Comparison of ENCODE assay signal across 23 mouse cellular contexts in the genomic region with DNA sequence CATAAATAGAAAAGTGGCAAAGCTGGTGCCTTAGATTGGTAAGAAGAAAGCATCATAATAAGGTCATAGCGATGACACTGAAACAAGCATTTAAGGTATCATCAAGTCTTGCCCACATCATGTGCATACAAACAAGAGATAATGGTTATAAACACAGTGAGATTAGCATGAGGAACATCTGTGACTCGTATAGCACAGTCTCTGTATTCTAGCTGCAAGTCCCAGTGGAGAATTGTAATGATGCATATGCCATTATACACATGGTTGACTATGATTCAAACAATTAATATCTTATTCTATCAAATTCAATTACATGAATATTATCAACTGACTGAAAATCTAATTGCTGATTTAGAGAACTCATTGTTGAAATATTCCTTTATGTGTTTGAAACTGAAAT.
DNase-seq lines count a peak whose midpoint lies in the region; ATAC-seq and TF ChIP-seq lines count a peak whose summit lies in the region.
"Had no signal": no experiment of that assay in that cellular context is flagged by ENCODE, and none has a peak within 500 bp of the region (broad histone marks: within the 10 kb centered on the region; RNA-seq: fewer than 3 reads in every experiment).

No protein-coding gene starts in this region.

- no peaks in the 10 kb centered on the region for H3K4me1 ChIP-seq in hindbrain, embryonic 12.5 days
- H3K4me1 ChIP-seq in hindbrain, embryonic 10.5 days (replicated peaks), result no peaks in the 10 kb centered on the region
- no peaks in the 10 kb centered on the region for H3K4me1 ChIP-seq in hindbrain, embryonic 13.5 days (replicated peaks)
- H3K4me1 ChIP-seq in hindbrain, embryonic 11.5 days (replicated peaks; ENCODE audit: control insufficient read depth, insufficient read depth, low read length), result no peaks in the 10 kb centered on the region
- H3K4me1 ChIP-seq in neural tube, embryonic 13.5 days (replicated peaks), result no peaks in the 10 kb centered on the region

- 64% methylated on average over 2 of the region's 2 CpGs for WGBS in hindbrain, embryonic 12.5 days
- 80% methylated on average over 2 of the region's 2 CpGs for WGBS in hindbrain, embryonic 10.5 days
- 52% methylated on average over 2 of the region's 2 CpGs for WGBS in hindbrain, embryonic 13.5 days
- 76% methylated on average over 2 of the region's 2 CpGs for WGBS in hindbrain, embryonic 11.5 days
- 45% methylated on average over 2 of the region's 2 CpGs for WGBS in neural tube, embryonic 13.5 days

- H3K9ac ChIP-seq in hindbrain, embryonic 12.5 days, result no peak overlapping the region
- H3K9ac ChIP-seq in hindbrain, embryonic 13.5 days, result no peak overlapping the region
- no peak overlapping the region for H3K9ac ChIP-seq in hindbrain, embryonic 11.5 days (ENCODE audit: low read depth, low read length)
- no peak overlapping the region for H3K9ac ChIP-seq in neural tube, embryonic 13.5 days

- TF ChIP-seq POLR2A in brain, embryonic 14.5 days (IDR thresholded peaks at IDR 0.05; ENCODE audit: borderline replicate concordance, extremely low read depth, insufficient read depth, insufficient read length, poor library complexity, severe bottlenecking), result no peak

- no peak for TF ChIP-seq CTCF in brain, embryonic 14.5 days (IDR thresholded peaks at IDR 0.05; ENCODE audit: borderline replicate concordance, extremely low read depth, insufficient read depth, insufficient read length)

- no peak overlapping the region for H3K27ac ChIP-seq in hindbrain, embryonic 12.5 days
- H3K27ac ChIP-seq in hindbrain, embryonic 10.5 days, result no peak overlapping the region
- no peak overlapping the region for H3K27ac ChIP-seq in hindbrain, embryonic 13.5 days
- H3K27ac ChIP-seq in hindbrain, embryonic 11.5 days (ENCODE audit: low read depth, low read length), result no peak overlapping the region
- H3K27ac ChIP-seq in neural tube, embryonic 13.5 days (replicated peaks), result no peak overlapping the region

- H3K4me3 ChIP-seq in hindbrain, embryonic 12.5 days, result no peak overlapping the region
- H3K4me3 ChIP-seq in hindbrain, embryonic 10.5 days, result no peak overlapping the region
- no peak overlapping the region for H3K4me3 ChIP-seq in hindbrain, embryonic 13.5 days
- H3K4me3 ChIP-seq in hindbrain, embryonic 11.5 days (ENCODE audit: low read depth, low read length), result no peak overlapping the region
- no peak overlapping the region for H3K4me3 ChIP-seq in neural tube, embryonic 13.5 days

- H3K4me2 ChIP-seq in hindbrain, embryonic 12.5 days (replicated peaks), result no peak overlapping the region
- H3K4me2 ChIP-seq in hindbrain, embryonic 13.5 days, result no peak overlapping the region
- no peak overlapping the region for H3K4me2 ChIP-seq in hindbrain, embryonic 11.5 days (replicated peaks; ENCODE audit: low read depth, low read length)
- H3K4me2 ChIP-seq in neural tube, embryonic 13.5 days, result no peak overlapping the region

- no peaks in the 10 kb centered on the region for H3K9me3 ChIP-seq in hindbrain, embryonic 12.5 days (replicated peaks)
- no peaks in the 10 kb centered on the region for H3K9me3 ChIP-seq in hindbrain, embryonic 10.5 days
- H3K9me3 ChIP-seq in hindbrain, embryonic 13.5 days, result no peaks in the 10 kb centered on the region
- H3K9me3 ChIP-seq in hindbrain, embryonic 11.5 days (ENCODE audit: control insufficient read depth, low read length), result no peaks in the 10 kb centered on the region
- H3K9me3 ChIP-seq in neural tube, embryonic 13.5 days, result no peaks in the 10 kb centered on the region
- H3K9me3 ChIP-seq: G1E had no signal

- no peaks in the 10 kb centered on the region for H3K36me3 ChIP-seq in hindbrain, embryonic 12.5 days
- no peaks in the 10 kb centered on the region for H3K36me3 ChIP-seq in hindbrain, embryonic 10.5 days
- no peaks in the 10 kb centered on the region for H3K36me3 ChIP-seq in hindbrain, embryonic 13.5 days
- no peaks in the 10 kb centered on the region for H3K36me3 ChIP-seq in hindbrain, embryonic 11.5 days (ENCODE audit: control insufficient read depth, insufficient read depth, low read length)
- no peaks in the 10 kb centered on the region for H3K36me3 ChIP-seq in neural tube, embryonic 13.5 days
- H3K36me3 ChIP-seq: G1E had no signal

- peak; percentile 58; the same call in 1 of the 2 replicates for ATAC-seq in hindbrain, embryonic 12.5 days (ENCODE audit: low FRiP score)
- 0 out of 2 replicates have a peak, but pooled peaks have one; percentile 61 for ATAC-seq in hindbrain, embryonic 13.5 days (ENCODE audit: low FRiP score)
- no peak for ATAC-seq in hindbrain, embryonic 11.5 days (ENCODE audit: low FRiP score)
- ATAC-seq in neural tube, embryonic 13.5 days (ENCODE audit: low read depth), result peak; percentile 63; the same call in 1 of the 2 replicates
- ATAC-seq: activated CD4-positive, CD25-positive, alpha-beta regulatory T cell, adult 4 months; CD4-positive, CD25-positive, alpha-beta regulatory T cell, adult 4 months; Patski had no signal

- H3K27me3 ChIP-seq in hindbrain, embryonic 12.5 days, result no peaks in the 10 kb centered on the region
- H3K27me3 ChIP-seq in hindbrain, embryonic 10.5 days (ENCODE audit: insufficient read depth, poor library complexity, severe bottlenecking), result no peaks in the 10 kb centered on the region
- no peaks in the 10 kb centered on the region for H3K27me3 ChIP-seq in hindbrain, embryonic 13.5 days
- no peaks in the 10 kb centered on the region for H3K27me3 ChIP-seq in hindbrain, embryonic 11.5 days (ENCODE audit: control insufficient read depth, insufficient read depth, low read length)
- no peaks in the 10 kb centered on the region for H3K27me3 ChIP-seq in neural tube, embryonic 13.5 days
- H3K27me3 ChIP-seq: CH12.LX had no signal

- no peak for DNase-seq in hindbrain, embryonic 10.5 days (ENCODE audit: low spot score)
- no peak for DNase-seq in hindbrain, embryonic 11.5 days (ENCODE audit: low spot score)
- DNase-seq in neural tube, embryonic 10.5 days (ENCODE audit: extremely low spot score, low spot score), result no peak
- peak; percentile 8 for DNase-seq in brain, embryonic 14.5 days (ENCODE audit: low read depth)
- DNase-seq in frontal cortex, postnatal 36 days (ENCODE audit: low spot score in 2 of 2), result no peak
- DNase-seq: adrenal gland, adult 2 months; adrenal gland, adult 8-10 months; adrenal gland, postnatal 10 days; adrenal gland, postnatal 14 days; adrenal gland, postnatal 25 days; adrenal gland, postnatal 36 days; B cell, adult 2 months; cerebellum, adult 11 months; cerebellum, adult 11-12 months; cerebellum, adult 18-20 months had no signal
